Mouse (Mus musculus): ENCODE results near the gene Dusp8.
"Not testable (repeated sequence)": the region's sequence is repeated elsewhere in the genome, so short reads cannot be mapped to it uniquely, and the experiment has no call there.

Dusp8 gene

DNA sequence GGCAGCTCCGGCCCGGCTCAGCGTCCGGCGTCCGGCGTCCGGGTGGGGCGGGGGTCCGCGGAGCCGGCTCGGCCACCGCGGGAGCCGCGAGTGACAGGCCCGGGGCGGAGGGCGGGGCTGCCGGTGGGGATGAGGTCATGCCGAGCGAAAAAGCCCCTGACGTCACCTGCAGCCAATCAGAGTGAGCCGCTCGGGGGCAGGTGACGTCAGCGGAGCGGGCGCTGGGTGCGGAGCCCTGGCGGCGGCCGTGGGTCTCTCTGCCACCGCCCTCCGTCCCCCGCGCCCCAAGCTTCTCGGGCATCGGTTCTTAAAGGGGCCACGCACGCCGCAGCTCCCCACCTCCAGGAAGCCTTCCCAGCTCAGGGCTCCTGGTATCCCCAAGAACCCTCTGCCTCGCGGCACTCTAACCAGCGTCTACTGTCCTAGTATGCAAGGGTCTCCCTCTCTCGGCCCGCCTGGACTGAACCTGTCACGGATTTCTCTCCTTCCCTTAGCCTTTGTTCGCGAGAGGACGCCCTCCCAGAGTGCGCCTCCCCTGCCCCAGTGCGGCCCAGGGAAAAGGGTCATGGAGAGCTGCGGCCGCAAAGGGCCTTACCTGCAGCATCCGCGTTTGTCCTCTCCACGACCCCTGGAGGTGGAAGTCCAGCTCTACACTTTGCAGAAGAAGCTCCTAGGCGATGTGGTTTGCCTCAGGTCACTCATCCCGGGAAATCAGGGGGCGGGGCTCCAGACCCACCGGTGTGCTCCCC lies at the start of gene Dusp8:
Gene Dusp8, minus strand, starts transcription at position 661 of the 749 bp plus-strand sequence.
- peak; percentile 78 for DNase-seq

DNA sequence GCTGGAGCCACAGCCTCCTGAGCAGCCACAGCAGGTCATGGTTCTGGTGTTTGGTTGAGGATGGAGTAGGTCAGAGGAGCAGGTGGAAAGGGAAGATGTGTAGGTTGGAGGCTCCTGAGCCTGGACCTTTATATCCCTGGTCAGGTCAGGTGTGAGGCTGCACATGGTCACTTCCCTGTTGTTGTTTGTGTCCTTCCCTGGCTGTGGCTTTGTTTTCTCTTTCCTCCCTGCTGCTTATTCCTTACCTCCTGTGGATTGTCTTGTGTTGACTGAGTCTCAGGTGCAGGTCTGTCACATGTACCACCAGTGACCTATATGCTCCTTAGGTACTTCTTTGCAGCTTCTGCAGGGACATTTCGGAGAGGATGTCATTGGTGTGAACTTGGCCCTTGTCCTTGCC lies 48.9 kb upstream of the Dusp8 start, which contains the start of gene Gm45337:
Gene Gm45337, minus strand, starts transcription at position 101 of the 400 bp plus-strand sequence.
- DNase-seq = no peak

DNA sequence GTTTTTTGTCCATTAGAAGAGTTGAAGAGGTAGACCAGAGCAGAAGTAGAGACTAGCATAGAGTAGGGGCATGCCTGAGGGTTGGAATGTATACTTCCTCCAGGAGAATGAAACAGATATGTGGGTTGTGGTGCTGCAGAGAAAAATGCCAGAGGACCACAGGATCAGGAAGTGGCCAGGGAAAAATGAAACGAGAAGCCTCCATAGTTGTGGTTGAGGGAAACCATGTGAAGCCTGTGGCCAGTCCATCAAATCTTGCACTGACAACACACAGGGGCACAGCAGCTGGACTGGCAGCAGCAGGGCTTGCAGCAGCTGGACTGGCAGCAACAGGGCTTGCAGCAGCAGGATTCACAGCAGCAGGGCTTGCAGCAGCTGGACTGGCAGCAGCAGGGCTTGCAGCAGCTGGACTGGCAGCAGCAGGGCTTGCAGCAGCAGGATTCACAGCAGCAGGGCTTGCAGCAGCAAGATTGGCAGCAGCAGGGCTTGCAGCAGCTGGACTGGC lies 47.9 kb upstream of the Dusp8 start:
- DNase-seq = not testable (repeated sequence)

DNA sequence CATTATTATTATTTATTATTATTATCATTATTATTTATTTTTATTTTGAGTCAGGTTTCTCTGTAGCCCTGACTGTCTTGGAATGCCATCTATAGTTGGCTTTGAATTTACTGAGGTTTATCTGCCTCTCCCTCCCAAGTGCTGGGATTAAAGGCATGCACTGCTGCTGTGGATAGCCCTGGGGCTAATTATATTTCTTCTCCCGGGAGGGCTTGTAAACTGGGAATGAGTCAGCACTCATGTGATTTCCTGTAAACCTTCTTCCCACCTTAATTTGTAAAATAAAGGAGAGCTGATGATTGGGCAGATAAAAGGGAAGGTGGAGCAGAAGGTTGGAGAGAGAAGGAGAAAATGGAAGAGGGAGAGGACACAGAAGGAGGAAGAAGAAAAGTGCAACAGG lies 45.1 kb upstream of the Dusp8 start:
- no peak for DNase-seq

DNA sequence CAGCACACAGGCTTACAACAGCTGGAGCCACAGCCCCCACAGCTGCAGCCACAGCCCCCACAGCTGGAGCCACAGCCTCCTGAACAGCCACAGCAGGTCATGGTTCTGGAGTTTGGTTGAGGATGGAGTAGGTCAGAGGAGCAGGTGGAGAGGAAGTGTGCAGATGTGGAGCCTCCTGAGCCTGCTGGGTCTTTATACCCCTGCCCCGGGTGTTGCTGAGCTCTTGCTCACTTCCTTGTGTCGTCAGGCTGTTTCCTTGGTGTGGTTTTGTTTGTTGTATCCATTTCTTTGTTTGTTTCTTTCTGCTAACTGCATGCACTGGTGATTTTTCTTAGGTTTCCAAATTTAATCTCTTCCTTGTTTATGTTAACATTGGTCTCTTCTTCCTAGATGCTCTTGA lies 40.3 kb upstream of the Dusp8 start, which contains the start of gene Gm39115:
Gene Gm39115, minus strand, starts transcription at position 101 of the 400 bp plus-strand sequence.
- DNase-seq = not testable (repeated sequence)

DNA sequence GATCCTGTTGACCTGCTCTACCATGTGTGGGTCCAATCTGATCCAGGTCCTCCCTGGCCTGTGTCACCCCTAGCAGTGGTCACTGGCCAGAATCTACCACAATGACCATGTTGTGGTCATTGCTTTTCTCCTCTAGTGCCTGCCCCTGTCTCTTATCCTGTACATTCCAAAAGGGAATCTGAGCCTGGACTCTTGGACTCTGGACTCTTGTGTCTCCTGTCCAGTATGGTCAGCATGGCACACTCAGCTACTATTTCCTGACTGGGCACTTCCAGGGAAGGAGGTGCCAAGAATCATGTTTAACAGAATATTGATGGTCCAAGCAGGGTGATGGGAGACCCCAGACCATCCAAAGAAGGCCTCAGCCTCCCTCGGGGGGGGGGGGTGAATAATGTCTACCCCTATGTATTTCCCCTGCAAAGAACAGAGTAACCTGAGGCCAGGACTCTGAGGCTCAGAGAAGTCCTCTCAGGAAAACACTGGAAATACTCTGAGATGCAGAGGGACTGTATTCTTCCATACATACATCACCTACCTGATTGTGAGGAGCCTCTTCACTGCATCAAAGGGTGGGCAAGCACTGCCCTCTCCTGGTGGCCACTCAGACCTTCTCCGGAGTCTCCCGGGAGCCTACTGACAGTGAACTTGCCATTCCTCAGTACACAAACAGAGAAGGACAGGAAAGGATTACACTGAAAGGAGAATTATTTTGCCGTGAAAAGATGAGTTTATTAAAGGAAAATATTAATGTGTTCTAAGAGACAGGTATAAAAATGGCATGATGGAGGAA lies 38.8 kb upstream of the Dusp8 start:
- DNase-seq = peak; percentile 77

DNA sequence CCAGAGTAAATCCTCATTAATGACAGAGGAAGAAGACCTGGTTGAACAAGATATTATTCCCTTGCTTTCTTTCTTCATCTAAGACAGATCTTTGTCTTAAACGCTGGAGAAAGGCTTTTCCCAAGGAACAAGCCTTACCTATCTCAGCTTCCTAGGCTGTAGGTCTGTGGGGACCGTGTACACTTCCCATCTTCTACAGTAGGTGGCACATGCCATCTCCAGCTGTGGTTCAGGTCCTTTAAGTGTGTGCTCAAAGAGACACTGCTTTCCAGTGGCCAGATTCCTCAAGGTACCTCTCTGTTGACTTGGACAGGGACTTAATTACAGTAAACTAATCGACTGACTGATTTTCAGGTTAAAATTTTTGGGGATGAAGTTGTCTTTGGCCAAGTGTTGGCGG lies 33.2 kb upstream of the Dusp8 start:
- DNase-seq = peak; percentile 4

DNA sequence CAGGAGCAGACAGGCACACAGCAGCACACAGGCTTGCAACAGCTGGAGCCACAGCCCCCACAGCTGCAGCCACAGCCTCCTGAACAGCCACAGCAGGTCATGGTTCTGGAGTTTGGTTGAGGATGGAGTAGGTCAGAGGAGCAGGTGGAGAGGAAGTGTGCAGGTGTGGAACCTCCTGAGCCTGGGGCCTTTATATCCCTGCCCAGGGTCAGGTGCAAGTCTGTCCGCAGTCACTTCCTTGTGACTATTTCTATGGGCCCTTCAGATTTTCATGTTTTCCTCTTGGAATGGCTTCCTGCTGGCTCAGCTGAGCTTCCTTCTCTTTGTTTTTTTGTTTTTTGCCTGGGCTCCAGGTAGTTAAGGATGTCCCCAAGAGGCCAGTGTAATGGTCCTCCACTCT lies 25.0 kb upstream of the Dusp8 start, which contains the start of gene Gm45618:
Gene Gm45618, minus strand, starts transcription at position 101 of the 400 bp plus-strand sequence.
- not testable (repeated sequence) for DNase-seq

DNA sequence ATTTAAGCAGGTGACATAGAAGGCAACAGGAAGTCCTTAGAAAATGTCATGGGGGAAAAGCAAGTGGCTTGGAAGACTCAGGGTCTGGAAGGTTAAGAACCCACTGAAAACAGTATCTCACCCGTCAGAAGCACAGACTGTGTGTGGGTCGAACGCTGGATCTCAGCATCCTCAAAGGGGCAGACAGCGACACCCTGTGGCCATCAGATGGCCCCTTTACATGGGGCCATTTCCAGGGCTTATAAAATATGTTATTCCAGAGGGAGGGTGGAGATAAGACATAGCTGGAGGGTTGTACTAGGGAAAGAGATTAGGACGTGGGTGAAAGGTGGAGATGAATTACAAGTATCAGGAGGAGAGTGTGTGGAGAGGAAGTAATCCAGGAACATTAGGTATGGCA lies 24.0 kb upstream of the Dusp8 start:
- no peak for DNase-seq

DNA sequence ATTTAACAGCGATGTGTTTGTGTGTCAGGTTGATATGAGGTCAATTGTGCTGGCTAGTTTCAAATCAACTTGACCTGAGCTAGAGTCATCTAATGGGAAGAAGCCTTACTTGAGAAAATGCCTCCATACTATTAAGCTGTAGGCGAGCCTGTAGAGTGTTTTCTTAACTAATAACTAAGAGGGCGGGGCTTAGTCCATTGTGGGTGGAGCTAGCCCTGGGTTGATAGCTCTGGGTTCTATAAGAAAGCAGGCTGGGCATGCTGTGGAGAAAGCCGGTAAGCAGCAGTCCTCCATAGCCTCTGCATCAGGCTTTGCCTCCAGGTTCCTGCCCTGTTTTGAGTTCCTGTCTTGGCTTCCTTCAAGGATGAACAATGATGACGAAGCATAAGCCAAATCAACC lies 9.1 kb upstream of the Dusp8 start:
- DNase-seq = no peak

DNA sequence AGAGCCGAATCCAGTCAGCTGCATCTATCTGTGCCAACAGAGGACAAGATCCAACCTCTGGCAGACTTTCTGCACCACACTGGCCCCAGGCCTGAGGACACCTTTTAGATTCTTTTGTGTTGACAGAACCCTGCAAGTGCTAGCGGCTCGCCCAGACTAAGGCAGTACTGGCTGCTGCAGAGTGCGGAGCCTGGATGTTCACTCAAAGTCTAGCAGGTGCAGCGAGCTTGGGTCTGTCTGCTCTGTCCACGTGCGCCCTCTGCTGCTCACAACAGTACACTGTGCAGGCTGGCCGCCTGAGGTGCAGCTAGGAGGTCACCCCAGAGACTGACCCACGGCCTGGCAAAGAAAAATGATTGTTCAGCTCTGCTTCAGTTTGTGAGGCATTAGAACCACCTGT lies 2.1 kb upstream of the Dusp8 start:
- peak; percentile 85 for DNase-seq

DNA sequence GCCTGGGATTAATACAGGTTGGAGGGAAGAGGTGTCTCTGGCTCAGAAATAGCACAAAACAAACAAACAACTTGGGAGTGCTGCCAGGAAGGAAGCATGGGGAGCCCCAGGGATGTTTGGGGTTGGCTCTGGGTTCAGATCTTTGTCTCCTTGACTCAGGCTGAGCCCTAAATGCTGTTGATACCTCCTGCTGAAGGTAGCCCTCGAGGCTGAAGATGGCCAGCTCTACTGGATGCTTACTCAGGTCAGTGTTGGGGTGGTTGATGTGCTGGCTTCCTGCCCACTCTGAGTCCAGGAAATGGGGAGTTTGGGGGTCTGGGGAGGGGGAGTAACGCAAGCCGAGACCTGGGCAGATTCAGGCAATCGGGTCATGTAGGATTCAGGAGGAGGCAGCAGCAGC lies 1.1 kb upstream of the Dusp8 start:
- no peak for DNase-seq

DNA sequence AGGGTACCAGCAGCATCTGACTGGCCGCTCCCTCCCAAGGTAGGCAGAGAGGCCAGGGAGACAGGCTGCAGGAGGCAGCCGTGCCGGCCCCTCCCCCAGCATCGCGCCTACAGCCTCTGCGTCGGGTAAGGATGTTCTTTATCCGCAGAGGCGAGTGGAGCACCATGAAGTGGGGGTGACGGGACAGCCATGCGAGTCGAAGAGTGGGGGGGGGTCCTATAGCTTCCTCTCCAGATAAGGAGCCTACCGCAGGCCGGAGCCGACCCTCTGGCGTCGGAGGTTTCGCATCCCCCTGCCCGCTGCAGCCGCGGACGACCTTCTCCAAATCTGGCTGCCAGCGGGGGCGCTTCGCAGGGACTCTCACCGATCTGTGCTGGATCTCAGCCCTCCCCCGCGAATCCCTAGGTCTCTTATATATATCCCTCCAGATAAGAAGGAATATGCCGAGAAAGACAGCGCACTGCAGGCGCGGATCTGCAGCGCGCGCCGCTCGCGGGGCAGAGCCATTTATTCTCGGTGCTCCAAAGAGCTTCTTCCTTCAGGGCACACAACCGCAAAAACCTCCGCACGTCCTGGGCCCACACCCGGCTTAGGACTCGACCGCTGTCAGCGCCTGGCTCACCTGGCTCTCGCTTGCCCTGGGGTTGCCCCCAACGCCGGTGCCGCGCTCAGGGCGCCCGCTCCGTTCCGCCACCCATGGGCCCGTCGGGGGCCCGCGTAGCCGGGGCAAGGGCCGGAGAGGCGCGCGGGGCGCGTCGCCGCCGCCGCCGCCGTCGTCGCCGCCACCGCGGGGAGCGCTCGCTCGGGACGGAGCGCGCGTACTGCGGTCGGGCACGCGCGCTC lies 1.1 kb downstream of the Dusp8 start:
- no peak for DNase-seq

DNA sequence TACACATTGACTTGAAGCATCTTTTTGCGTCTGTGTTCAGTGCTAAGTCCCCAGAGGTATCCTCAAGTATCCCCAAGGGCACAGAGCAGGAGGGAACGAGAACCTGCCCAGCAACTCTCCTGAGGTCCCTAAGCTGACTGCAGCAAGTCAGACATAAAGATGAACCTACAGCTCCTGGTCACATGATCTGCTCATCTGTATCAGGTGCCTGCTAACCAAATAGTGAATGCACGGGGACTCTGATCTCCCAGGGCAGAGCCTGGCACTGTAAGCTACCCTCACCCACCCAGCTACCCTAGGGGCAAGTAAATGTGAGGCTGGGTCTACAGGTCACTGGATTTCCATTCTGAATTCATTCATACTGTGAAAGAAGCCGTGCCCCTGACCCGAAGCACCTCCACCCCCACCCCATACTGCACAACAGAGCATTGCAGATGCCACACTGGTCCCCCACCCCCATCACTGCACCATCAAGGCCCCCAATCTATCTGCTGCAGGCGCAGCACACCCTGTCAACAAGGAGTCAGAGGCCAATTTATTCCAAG lies 1.9 kb downstream of the Dusp8 start:
- no peak for DNase-seq

DNA sequence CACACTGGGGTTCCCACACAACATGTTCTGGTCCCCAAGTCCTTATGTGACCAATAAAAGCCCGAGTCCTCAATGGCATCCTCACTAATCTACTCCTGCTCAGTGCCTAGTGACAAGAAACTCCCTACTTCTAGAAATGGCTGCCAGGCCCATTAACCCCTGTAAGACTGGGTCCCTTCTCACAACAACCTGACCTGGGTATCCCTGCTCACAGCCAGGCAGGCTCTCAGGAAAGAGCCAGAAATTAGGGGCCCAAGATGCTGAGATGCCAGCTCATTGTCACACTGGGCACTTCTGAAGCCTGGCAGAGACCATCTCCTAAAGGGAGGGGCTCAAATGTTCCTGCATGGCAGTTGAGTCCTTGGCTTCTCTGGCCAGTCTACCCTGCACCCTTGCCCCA lies 2.7 kb downstream of the Dusp8 start:
- no peak for DNase-seq

DNA sequence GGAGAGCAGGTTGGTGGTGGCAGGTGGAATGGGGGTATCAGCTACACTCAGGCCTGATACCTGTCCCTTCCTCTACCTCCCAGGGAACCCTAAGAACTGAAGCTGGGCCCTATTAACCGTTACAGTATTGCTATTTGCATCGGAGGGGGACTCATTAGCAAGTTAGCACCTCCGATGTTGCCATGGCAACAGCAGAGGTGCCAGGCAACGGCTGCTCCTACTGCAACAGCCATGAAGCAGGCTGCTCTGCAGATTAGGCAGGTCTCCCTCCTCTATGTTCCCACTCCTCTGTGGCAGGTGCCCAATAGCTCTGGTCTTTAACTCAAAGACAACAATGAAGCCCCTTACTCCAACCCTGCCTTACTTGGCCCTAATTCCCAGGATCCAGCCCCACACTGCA lies 3.8 kb downstream of the Dusp8 start:
- DNase-seq = no peak

DNA sequence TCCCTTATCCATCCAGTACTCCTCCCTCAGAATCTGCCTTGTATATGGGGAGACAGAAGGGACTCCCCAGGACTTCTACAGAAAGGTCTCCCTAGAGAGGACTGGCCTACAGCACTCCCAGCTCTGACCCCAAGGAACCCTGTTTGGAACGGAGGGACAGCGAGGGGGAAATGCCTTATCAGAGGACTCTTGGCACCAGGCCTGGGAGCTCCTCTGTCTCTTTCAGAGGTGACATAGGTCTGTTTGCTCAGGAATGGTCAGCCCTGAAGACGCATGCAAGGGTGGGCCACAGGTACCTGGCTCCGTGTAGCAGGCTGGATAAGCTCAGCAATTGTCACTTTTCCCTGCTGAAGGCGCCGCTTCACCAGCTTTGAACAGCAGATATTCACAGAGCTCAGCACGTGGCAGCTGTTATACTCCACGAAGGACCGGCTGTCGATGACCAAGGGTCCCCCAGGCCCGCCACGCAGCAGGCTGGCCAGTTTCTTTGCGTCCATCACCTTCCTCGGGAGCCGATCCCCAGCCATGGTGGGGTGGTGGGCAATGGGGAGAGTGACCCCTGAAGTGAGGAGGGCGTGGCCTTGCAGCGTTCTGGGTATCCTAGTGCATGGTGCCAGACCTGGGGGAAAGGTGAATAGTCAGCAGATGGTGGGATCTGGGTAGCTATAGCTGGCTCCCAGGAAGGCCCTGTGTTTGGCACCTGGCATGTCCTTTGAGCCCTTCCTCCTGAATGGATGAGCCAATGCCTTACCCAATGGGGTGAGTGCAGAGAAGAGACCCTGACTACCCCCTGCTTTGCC lies 5.8 kb downstream of the Dusp8 start:
- DNase-seq = no peak

DNA sequence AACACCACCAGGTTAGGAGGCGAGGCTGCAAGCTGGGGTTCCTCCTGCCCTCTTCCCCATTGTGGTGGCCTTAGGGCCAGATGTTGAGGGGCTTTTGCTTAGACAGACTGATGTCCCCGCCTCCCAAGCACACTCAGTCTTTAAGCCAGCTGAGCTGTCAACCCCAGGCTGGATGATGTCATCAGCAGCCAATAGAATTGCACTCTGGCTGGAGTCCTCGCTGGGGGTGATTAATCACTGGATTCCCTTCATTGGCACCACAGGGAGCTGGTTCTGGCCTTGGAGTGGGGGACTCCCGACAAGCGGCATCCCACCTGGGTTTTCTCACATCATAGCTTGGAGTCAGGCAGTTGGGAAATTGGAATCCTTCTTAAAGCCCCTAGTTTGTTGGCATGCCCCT lies 6.8 kb downstream of the Dusp8 start:
- DNase-seq = no peak

DNA sequence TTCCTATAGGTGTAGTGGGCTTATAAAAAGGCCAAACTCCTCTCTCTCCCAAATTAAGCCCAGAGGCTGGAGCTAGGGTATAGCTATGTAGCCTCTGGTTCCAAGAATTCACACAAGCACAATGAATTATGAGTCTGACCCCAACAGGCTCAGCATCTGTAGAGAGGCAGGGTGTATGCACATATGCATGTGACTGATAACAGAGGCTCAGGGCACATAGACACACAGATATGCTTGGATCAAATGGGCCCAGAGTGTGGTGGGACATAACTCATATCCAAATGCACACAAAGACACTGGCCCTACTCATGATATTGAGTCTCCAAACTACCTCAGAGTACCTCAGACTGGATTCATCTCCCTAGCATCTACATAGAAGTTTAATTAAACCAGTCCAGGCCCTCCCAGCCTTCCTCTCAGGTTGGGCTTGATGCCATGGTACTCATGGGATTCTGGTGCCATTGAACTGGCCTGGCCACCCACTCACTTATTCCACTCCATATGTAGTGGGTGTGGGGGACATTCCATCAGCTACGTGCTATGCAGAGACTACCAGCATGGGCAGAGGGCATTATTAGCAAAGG lies 8.5 kb downstream of the Dusp8 start:
- no peak for DNase-seq

DNA sequence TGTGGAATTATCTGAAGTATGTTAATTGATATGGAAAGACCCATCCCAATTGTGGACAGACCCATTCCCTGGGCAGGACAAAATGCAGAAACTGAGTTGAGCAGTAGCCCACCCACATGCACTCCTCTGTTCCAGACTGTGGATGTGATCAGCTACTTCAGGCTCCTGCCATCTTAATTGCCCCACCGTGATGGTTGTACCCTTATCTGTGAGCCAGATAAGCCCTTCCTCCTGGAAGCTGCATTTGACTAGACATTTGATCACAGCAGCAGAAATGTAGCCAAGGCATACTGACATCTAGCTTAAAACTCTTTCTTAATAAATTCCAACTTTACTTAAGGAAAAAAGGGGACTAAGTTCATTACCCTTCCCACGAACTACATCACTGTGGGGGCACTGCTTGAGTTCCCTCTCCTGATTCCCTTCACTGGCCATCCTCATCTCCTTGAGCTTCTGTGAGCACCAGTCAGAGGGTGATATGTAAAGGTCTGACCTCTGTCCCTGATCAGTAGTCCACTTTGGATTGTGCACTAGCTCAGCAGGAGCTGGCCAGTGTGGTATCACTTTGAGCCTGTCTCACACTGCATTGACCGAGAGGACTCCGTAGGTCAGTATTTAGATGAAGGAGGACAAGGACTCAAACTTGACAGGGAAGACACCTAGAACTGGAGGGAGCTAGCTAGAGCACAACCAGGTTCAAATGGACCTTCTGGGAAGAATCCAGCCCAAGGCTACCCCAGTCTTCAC lies 9.3 kb downstream of the Dusp8 start:
- DNase-seq = no peak

DNA sequence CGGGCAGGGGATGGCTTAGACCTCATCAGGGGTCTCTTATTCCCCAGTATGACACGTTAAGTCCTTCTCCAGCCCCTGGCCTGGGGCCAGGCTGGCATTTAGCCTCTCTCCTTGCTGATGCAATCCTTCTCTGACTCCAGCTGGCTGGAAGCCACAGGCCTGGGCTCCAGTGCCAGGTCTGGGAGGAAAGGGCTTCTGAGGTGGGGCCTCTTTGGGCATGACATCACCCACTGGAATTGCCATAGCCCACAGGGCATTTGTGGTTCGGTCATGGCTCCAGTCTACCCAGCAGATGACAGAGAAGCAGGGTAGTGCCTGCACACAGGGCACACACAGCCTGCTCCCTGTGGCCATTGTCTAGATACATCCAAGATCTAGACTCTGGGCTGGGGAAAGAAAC lies 10.8 kb downstream of the Dusp8 start:
- peak; percentile 69 for DNase-seq
